Mouse (Mus musculus) fibroblast of lung, adult 2 months (primary cell): ENCODE measurements around the gene Kcnma1.
A peak's percentile ranks its signal among the peaks of the same experiment; 100 is the strongest.

Experiments used
- DNase-seq: peaks from one replicate; pipeline ENCODE4 v3.0.0-alpha.2; 2011; ENCODE audit warnings: low read depth

Gene Kcnma1

DNA sequence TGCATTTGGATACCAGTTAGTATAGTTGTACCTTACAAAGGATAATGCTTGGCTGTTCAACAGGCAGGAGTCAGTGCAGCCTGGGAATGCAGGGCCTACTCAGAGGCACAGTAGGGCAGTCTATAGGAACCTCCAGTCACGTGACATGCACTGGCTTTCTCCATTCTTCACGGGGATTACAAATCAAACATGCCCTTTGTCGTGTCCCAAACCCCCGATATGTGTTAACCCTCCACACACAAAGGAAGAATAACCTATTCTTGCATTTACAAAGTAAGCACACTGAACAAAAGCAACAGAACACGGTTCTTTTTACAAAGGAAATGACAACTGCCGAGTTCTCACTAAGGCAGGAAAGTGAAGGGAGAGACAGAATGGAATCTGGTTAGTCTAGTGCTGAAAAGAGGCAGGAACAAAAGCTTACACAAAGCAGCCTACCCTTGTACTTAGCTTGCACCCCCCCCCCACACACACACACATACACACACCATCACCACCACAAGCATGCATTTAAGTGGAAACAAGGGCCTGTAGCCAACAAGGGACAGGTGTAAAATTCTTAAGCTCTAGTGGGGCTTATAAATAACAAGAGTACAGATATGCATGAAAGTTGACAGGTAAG lies 421.4 kb downstream of the Kcnma1 start:
- DNase-seq = no peak

- no peak for DNase-seq
Measured at GRCm38 (mm10) chr14:23589744-23590481, 424.4 kb downstream of the Kcnma1 start.

DNA sequence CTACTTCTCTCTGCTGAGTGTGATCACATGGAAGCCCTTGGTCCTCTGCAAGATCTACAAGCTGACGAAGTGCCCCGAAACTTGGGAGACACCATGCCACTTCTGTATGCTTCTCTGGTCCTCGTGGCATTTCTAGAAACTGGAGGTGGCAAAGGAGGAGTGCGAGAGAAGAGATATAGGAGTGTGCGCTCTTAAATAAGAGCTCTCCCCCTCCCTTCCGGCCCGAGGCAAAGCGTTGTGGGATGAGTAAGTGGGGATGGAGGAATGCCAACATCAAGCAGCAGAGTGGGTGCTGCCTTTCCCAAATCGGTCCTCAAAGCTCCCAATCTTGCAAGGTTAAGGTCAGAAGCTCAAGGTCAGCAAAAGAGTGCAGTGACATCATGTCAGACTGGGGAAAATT lies 426.8 kb downstream of the Kcnma1 start:
- DNase-seq = no peak

- DNase-seq = peak; percentile 25
Measured at GRCm38 (mm10) chr14:23583235-23583634, 431.1 kb downstream of the Kcnma1 start.

DNA sequence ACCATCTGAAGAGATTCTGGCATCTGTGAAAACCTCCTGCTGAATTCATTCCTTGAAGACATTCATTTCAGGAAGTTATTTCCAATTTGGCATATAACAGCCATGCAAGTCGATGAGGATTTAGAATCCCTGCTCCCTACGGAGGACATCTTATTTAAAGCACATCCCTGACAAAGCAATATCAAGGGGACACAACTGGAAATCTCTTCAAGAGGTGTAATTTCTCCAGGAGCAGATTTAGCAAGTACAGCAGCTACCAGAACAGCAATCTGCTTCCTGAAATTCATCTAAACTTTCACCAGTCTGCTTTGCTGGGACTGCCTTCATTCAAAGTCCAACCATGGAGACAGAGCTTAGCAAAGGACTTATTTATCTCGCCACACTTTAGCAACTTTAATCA lies 433.0 kb downstream of the Kcnma1 start:
- DNase-seq = no peak

GRCm38 (mm10) chr14:23575951-23576350 lies 438.3 kb downstream of the Kcnma1 start:
- no peak for DNase-seq

GRCm38 (mm10) chr14:23574136-23574535 lies 440.2 kb downstream of the Kcnma1 start:
- DNase-seq = no peak

DNA sequence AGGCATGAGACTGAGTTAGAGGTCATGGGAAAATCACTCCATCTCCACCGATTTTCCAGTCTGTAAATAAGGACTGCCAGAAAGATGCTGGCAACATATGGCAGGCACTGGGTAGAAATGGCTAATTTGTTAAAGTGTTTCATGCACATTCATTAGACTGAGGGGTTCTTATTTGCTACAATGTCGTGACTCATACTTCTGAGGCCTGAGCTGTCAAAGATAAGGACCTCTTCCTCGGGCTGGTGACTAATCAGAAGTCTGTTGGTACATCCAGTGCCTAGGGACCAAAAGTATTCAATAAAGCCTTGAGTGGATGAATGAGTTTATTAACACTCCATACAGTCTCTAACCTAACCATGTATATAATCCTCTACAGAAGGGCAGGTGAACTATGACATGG lies 440.9 kb downstream of the Kcnma1 start:
- no peak for DNase-seq

DNA sequence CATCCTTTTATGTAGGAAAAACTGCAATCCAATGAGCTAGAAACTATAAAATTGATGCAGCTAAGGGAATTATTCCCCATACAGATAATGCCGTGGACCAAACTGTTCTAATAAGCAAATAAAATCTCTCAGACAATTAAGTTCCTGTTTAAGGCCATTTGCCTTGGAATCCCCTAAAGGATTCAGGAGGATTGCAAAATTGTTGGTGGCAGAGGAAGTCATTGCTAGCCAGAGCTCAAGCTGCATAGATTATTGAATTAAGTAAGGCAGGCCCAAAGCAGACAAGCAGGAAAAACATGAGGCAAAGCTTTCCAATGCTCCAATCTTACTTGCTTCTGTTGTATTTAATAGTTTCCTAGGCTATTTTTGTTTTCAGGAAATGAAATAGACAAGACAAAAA lies 441.5 kb downstream of the Kcnma1 start:
- no peak for DNase-seq

GRCm38 (mm10) chr14:23570251-23570650 lies 444.0 kb downstream of the Kcnma1 start:
- no peak for DNase-seq

DNA sequence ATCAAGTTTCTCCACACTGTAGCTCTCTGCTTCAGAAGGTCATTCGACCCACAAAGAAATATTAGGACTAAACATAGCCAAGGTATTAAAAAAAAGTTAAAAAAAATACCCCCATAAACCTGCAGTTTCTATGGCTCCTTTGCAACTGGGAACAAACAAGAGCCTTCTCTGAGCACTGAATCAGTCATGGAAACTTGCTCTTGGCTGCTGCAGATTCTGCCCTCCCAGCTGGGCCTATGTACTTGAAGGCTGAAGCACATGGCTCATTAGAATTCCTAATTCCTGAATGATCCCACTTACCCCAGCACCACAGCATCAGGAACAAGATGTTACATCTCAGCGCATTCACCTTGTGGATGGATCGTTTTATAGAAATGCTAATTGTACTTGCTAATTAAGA lies 448.4 kb downstream of the Kcnma1 start:
- DNase-seq = no peak

DNA sequence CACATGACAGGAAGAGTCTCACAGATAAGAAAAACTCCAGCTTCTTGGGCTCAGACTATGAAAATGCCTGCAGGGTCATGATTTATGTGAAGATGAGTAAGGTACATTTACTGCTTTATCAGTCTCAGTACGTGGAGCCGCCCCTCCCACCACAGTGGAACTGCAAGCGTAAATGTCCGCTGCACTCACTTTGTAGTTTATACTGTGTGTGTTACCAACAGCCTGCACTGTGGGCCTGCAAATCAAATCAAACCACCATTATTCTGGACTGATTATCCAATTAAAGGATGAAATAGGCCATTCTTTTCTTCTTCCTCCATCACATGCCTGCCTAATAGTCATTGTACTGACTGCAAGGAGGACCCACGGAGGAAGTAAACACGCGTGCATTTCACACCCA lies 449.8 kb downstream of the Kcnma1 start:
- DNase-seq = no peak

GRCm38 (mm10) chr14:23563180-23563579 lies 451.1 kb downstream of the Kcnma1 start:
- no peak for DNase-seq

GRCm38 (mm10) chr14:23555647-23556046 lies 458.6 kb downstream of the Kcnma1 start:
- DNase-seq = no peak

GRCm38 (mm10) chr14:23552252-23552974 lies 461.9 kb downstream of the Kcnma1 start:
- DNase-seq = no peak

DNA sequence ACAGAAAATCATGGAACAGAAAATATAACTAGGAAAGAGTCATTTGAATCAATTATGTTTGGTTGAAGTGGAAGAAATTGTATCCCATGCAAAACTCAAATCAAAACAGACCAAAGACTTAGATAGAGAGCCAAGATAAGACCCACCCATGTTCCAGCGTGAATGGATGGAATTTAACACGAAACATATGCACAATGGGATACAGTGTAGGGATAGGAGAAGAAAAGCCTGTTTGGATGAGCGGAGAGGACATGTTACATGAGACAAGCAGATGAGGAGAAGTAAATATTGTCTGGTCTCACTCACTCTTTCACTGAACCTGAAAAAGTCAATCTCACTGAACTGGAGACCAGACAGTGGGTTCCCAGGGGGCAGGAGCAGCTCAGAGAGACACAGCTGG lies 463.8 kb downstream of the Kcnma1 start:
- no peak for DNase-seq

DNA sequence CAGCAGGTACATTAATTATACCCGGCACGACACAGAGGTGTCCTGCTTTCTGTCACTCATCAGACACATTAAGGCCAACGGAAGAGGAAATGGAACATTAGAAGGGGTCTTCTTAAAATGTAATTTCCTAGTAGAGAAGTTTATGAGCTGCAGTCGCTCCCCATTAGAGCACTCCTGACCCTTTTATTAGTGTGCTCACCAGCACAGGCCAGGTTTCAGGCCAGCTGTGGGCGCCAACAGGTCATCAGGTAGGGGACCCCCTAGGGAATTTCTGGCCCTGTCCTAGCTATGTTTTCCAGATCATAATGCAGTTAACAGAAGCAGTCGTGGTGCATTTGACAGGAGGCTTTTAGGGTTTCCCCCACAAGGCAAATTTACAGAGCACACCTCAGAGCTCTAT lies 472.2 kb downstream of the Kcnma1 start:
- DNase-seq = no peak

- DNase-seq = no peak
Measured at GRCm38 (mm10) chr14:23539621-23540020, 474.7 kb downstream of the Kcnma1 start.

GRCm38 (mm10) chr14:23533346-23533745 lies 480.9 kb downstream of the Kcnma1 start:
- DNase-seq = no peak

GRCm38 (mm10) chr14:23531735-23532525 lies 482.4 kb downstream of the Kcnma1 start:
- no peak for DNase-seq

GRCm38 (mm10) chr14:23529720-23530119 lies 484.6 kb downstream of the Kcnma1 start:
- DNase-seq = peak; percentile 54

GRCm38 (mm10) chr14:23529229-23529628 lies 485.1 kb downstream of the Kcnma1 start:
- no peak for DNase-seq
